Mouse (Mus musculus): Measurements from ENCODE around the gene Gm21970.

Gm21970 gene

GRCm38 (mm10) chr16:91391421-91391820, at the start of gene Gm21970:
Gene Gm21970, plus strand, starts transcription at chr16:91391721.
- no peak for DNase-seq (ENCODE audit: low read depth, low spot score)

GRCm38 (mm10) chr16:91346491-91346890, 45.0 kb upstream of the Gm21970 start:
- DNase-seq (ENCODE audit: low read depth, low spot score) = no peak

GRCm38 (mm10) chr16:91347491-91348263, 43.8 kb upstream of the Gm21970 start:
- no peak for DNase-seq (ENCODE audit: low read depth, low spot score)

- no peak for DNase-seq (ENCODE audit: low read depth, low spot score)
Measured at GRCm38 (mm10) chr16:91348264-91348565, 43.3 kb upstream of the Gm21970 start.

- no peak for DNase-seq (ENCODE audit: low read depth, low spot score)
Measured at GRCm38 (mm10) chr16:91348588-91349330, 42.8 kb upstream of the Gm21970 start.

- peak; percentile 70 for DNase-seq (ENCODE audit: low read depth, low spot score)
Measured at GRCm38 (mm10) chr16:91352084-91352562, 39.4 kb upstream of the Gm21970 start.

GRCm38 (mm10) chr16:91352749-91353148, 38.8 kb upstream of the Gm21970 start:
- DNase-seq (ENCODE audit: low read depth, low spot score) = no peak

- no peak for DNase-seq (ENCODE audit: low read depth, low spot score)
Measured at GRCm38 (mm10) chr16:91353177-91353576, 38.3 kb upstream of the Gm21970 start.

- no peak for DNase-seq (ENCODE audit: low read depth, low spot score)
Measured at GRCm38 (mm10) chr16:91353638-91354037, 37.9 kb upstream of the Gm21970 start.

GRCm38 (mm10) chr16:91354599-91354998, 36.9 kb upstream of the Gm21970 start:
- no peak for DNase-seq (ENCODE audit: low read depth, low spot score)

- no peak for DNase-seq (ENCODE audit: low read depth, low spot score)
Measured at GRCm38 (mm10) chr16:91355160-91355559, 36.4 kb upstream of the Gm21970 start.

GRCm38 (mm10) chr16:91356760-91357525, 34.6 kb upstream of the Gm21970 start:
- DNase-seq (ENCODE audit: low read depth, low spot score) = no peak

GRCm38 (mm10) chr16:91357526-91357900, 34.0 kb upstream of the Gm21970 start:
- DNase-seq (ENCODE audit: low read depth, low spot score) = no peak

- DNase-seq (ENCODE audit: low read depth, low spot score) = peak; percentile 79
Measured at GRCm38 (mm10) chr16:91358555-91358954, 33.0 kb upstream of the Gm21970 start.

- DNase-seq (ENCODE audit: low read depth, low spot score) = no peak
Measured at GRCm38 (mm10) chr16:91359531-91359930, 32.0 kb upstream of the Gm21970 start.

- DNase-seq (ENCODE audit: low read depth, low spot score) = no peak
Measured at GRCm38 (mm10) chr16:91360162-91360561, 31.4 kb upstream of the Gm21970 start.

GRCm38 (mm10) chr16:91362006-91362405, 29.5 kb upstream of the Gm21970 start:
- DNase-seq (ENCODE audit: low read depth, low spot score) = no peak

GRCm38 (mm10) chr16:91362616-91363272, 28.8 kb upstream of the Gm21970 start:
- no peak for DNase-seq (ENCODE audit: low read depth, low spot score)

GRCm38 (mm10) chr16:91363483-91363882, 28.0 kb upstream of the Gm21970 start:
- DNase-seq (ENCODE audit: low read depth, low spot score) = no peak

GRCm38 (mm10) chr16:91366567-91366966, 25.0 kb upstream of the Gm21970 start:
- peak; percentile 86 for DNase-seq (ENCODE audit: low read depth, low spot score)

- DNase-seq (ENCODE audit: low read depth, low spot score) = no peak
Measured at GRCm38 (mm10) chr16:91367066-91367465, 24.5 kb upstream of the Gm21970 start.

Data from CD4-positive helper T cell, adult 2 months (primary cell).